Mouse (Mus musculus): Measurements from ENCODE around the gene Cntn5.

Cntn5 gene

GRCm38 (mm10) chr9:10170526-10170925, 734.0 kb downstream of the Cntn5 start:
- no peak for DNase-seq

- no peak for DNase-seq
Measured at GRCm38 (mm10) chr9:10121350-10122057, 783.1 kb downstream of the Cntn5 start.

- DNase-seq, result no peak
Measured at GRCm38 (mm10) chr9:10116581-10116980, 788.0 kb downstream of the Cntn5 start.

DNA sequence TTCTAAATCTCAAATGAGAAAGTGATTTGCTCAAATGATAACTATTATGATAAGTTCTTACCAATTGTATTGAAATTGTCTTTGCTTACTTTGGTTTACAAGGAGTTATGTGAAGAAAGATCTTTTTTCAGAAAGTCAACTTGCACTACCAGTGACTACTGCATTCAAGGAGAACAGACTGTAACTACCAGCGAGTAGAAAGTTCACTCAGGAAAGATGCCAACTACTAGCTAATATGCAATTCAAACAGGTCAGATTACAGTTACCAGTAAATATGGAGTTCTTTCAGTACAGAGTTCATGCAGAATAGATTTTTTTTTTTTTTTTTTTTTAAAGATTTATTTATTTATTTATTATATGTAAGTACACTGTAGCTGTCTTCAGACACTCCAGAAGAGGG, 795.4 kb downstream of the Cntn5 start:
- DNase-seq, result no peak

GRCm38 (mm10) chr9:10107861-10108260, 796.7 kb downstream of the Cntn5 start:
- no peak for DNase-seq

DNA sequence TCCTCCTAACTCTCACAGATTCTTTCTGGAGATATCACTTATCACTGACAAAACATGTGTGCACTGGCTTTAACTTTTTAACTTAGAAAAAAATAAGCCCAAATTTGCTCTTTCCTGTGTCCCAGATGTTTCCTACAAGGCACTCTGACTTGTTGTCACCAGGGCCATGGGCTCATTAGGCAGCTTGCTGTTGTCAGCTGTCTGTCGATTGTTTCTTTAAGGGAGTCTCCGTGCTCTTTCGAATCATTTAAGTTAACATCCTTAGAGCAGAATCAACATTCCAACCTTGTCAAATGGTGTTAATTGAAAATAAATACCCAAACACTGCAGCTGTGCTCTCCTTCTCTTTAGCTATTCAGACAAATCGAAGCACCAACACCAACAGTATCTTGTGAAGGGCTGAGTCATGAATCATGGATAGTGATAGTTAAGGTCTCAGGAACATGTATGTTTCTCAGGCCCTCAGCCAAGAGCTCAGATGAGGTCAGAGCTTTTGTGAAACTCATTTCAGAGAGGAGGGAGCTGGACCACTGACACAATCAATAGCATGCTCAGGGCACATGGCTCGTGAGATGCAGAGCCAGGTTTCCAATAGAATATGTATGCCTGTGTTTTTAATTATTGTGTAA, 802.6 kb downstream of the Cntn5 start:
- DNase-seq, result no peak

- no peak for DNase-seq
Measured at GRCm38 (mm10) chr9:10076282-10076681, 828.3 kb downstream of the Cntn5 start.

- no peak for DNase-seq
Measured at GRCm38 (mm10) chr9:10073401-10073800, 831.2 kb downstream of the Cntn5 start.

DNA sequence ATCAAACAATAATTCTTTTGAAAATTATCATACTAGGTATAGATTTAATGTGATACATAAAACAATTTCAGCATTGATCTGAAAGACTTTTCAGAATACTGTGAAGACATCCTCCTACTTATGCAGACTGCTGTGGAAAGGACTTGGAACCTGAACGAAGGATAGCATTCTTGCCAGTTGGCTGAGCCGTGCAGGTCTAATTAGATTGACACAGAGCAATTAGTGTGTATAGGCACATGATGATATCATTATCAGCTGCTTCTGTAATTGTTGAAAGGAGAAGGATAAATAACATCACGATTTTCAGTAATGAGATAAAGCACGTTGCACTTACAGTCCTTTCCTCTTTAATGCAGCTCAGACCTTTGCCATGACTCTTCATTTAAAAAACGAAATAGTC, 831.7 kb downstream of the Cntn5 start:
- DNase-seq, result no peak

- DNase-seq, result no peak
Measured at GRCm38 (mm10) chr9:10071271-10071670, 833.3 kb downstream of the Cntn5 start.

- no peak for DNase-seq
Measured at GRCm38 (mm10) chr9:10044969-10045789, 859.4 kb downstream of the Cntn5 start.

DNA sequence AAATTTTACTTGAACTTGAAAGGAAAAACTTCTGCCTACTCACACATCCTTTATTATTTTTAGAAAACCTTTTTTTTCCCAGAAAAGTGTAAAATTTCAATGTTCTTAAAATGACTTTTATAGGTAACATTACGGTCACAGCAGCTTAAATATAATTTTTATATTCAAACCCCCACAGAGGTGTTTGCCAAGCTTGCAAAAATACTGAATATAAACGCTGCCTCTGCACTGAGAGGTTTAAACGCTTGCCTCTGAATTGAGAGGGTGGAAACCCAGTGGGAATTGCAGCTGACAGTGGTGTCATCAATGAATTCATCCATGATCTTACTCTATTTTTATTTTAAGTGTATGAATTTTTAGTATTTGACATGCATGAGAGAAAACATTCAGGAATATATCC, 861.6 kb downstream of the Cntn5 start:
- DNase-seq, result no peak

GRCm38 (mm10) chr9:10015129-10015528, 889.4 kb downstream of the Cntn5 start:
- no peak for DNase-seq

- no peak for DNase-seq
Measured at GRCm38 (mm10) chr9:9984028-9984427, 920.5 kb downstream of the Cntn5 start.

GRCm38 (mm10) chr9:9983220-9983619, 921.4 kb downstream of the Cntn5 start:
- no peak for DNase-seq

DNA sequence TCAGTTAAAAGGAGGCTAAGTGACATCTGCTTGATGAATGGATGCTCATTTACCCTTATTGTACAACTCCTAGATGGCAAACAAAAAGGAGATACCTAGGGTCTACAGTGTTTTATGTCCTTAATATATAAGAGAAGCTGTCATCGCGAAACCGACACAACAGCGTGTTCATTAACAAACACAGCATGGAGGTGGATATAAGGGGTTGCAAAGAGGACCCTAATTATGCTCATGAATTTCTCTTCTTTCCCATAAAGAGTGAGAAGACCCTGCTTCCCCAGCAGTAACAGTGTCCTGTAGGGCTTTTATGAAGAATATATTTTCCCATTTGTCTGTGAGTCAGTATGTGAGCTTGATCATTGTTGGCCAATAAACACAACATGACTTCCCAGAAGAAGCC, 939.2 kb downstream of the Cntn5 start:
- DNase-seq, result no peak

DNA sequence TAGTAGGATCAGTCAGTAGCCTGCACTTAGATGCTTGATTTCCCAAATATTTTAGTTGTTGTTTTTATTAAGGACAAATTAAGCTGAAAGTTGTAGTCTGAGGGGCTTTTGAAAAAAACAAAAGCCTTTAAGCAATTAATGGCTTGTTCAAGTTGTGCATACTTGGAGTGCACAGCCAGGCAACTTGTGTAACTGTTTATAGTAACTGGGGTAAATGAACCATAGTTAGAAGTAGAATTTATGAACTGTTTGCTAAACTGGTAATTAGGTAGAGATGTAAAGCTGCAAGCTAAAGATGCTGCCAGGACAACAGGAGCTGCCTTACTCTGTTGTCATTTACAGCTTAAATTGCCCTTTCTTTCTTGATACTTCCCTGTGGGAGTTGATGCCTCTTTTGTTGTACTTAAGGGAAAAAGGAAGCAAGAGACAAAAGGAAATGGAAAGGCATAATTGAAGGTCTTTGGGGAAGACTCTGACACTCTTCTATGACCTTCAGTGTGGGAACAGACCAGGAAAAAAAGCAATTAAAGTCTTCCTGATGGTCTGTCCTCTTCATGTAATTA, 943.9 kb downstream of the Cntn5 start:
- DNase-seq, result no peak

DNA sequence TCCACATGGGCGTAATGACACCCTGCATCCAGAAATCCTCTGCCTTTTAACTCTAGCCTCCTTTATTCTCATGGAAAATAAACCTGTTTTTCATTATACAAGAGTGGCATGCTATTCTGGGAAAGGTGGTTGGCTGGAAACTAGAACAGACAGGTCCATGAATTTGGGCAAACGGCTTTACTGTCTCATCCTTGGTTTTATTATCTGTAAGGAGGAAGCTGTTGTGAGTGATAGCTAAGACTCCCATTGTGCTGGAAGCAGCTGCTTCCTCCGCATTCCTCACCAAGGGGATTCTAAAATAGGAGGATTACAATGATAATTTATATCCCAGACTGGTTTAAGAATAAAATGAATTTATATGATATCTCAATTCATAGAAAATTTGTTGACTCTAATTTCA, 955.2 kb downstream of the Cntn5 start:
- no peak for DNase-seq

DNA sequence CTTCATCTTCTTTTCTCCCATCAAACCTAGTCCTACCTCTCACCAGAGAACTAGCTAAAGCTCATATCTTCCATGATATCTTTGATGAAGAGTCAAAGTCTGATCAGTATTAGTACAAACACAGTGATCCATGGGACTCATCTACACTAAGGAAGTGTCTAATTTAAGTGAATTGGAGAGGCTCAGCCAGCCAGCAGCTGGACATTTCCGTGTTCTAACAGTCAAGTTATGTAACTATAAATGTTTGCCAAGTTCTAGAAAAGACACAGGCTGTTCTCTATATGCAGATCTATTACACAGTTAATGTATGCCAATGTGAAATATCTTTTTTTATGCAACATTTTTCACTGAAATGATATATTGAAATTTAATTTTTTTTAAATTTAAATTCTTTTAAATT, 959.7 kb downstream of the Cntn5 start:
- no peak for DNase-seq

GRCm38 (mm10) chr9:9937444-9938436, 966.8 kb downstream of the Cntn5 start:
- DNase-seq, result no peak

DNA sequence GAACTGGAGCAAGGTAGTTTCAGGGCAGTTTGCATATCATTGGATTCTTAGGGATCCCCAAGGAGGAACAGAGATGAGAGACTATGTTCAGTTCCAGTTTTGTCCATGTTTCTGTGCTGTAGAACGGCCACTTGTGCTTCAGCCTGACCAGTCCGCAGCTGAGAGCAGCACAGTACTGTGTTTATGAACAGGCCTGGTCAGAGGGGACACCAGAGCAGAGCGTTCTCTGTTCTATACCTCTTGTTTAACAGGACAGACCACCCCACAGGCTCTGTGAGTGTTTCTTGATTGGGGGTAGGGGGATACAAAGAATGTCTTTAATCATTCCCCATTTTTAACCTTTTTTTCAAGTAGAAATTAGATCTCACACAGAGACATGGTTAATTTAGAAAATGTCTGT, 984.0 kb downstream of the Cntn5 start:
- DNase-seq, result no peak

DNA sequence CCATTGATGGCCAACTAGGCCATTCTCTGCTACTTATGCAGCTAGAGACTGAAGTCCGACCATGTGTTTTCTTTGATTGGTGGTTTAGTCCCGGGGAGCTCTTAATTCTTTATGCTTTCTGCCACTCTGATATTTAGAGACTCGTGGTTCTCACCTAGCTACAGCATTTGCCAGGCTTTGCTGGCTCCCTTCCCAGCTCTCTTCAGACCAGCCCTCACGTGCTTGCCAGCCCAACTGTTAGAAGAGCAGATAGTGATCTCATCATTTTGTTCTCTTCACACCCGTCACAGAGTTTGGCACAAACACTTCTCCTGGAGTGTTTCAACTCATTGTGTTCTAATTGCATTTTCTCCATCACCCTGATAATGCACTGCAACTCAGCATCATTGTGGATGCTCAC, 1005.5 kb downstream of the Cntn5 start:
- DNase-seq, result peak; percentile 82 to 93
